Mouse (Mus musculus): ENCODE results near the gene Gpbp1l1. TPM values are rescaled to one million over a fixed set of nuclear protein-coding genes. Genes with fewer than 3 reads are reported as not detected.

The Gpbp1l1 gene
- total and polyA plus RNA-seq, 3 experiments: 18.6 to 101 (median 72.0) TPM

- no peak for DNase-seq
Observed at GRCm38 (mm10) chr4:116635197-116635596, 77.7 kb downstream of the Gpbp1l1 start.

- no peak for DNase-seq
Observed at GRCm38 (mm10) chr4:116638821-116639220, 81.4 kb downstream of the Gpbp1l1 start.

GRCm38 (mm10) chr4:116642071-116642470, 84.6 kb downstream of the Gpbp1l1 start:
- DNase-seq: no peak

Other genes starting within 250 kb of the Gpbp1l1 start
- 10 to 100 TPM; 39.5 to 45.9 TPM for gene Mast2, start 93.5 kb upstream of the Gpbp1l1 start, total RNA-seq (2021)
- gene Mast2, start 93.5 kb upstream of the Gpbp1l1 start, polyA plus RNA-seq (2012; rRNA removed): 88.7 and 94.1 TPM in 2 replicates
- 10 to 100 TPM in 1 of 2 experiments, 1 to 10 TPM in 1; 9.7 to 17.0 TPM for gene Ipp, start 50.1 kb upstream of the Gpbp1l1 start, total RNA-seq (2021)
- 0.48 and 0.51 TPM in 2 replicates for gene Ipp, start 50.1 kb upstream of the Gpbp1l1 start, polyA plus RNA-seq (2012; rRNA removed)
- 10 to 100 TPM; 23.5 to 24.4 TPM for gene Tmem69, start 1.7 kb upstream of the Gpbp1l1 start, total RNA-seq (2021)
- 2.0 and 2.1 TPM in 2 replicates for gene Tmem69, start 1.7 kb upstream of the Gpbp1l1 start, polyA plus RNA-seq (2012; rRNA removed)
- gene Ccdc17, start 39.0 kb downstream of the Gpbp1l1 start, total RNA-seq (2021): 10 to 100 TPM; 12.8 to 13.2 TPM
- gene Ccdc17, start 39.0 kb downstream of the Gpbp1l1 start, polyA plus RNA-seq (2012; rRNA removed): 9.1 and 9.8 TPM in 2 replicates
- 10 to 100 TPM; 22.3 to 23.0 TPM for gene Nasp, start 70.3 kb downstream of the Gpbp1l1 start, total RNA-seq (2021)
- gene Nasp, start 70.3 kb downstream of the Gpbp1l1 start, polyA plus RNA-seq (2012; rRNA removed): 1.3 and 1.9 TPM in 2 replicates
- gene Akr1a1, start 94.0 kb downstream of the Gpbp1l1 start, total RNA-seq (2021): 1,000 to 10,000 TPM in 1 of 2 experiments, 100 to 1,000 TPM in 1; 867 to 1,182 TPM
- 733 and 783 TPM in 2 replicates for gene Akr1a1, start 94.0 kb downstream of the Gpbp1l1 start, polyA plus RNA-seq (2012; rRNA removed)
- 100 to 1,000 TPM; 703 to 816 TPM for gene Prdx1, start 127.9 kb downstream of the Gpbp1l1 start, total RNA-seq (2021)
- gene Prdx1, start 127.9 kb downstream of the Gpbp1l1 start, polyA plus RNA-seq (2012; rRNA removed): 20.2 and 21.8 TPM in 2 replicates
- gene Mmachc, start 150.7 kb downstream of the Gpbp1l1 start, total RNA-seq (2021): 10 to 100 TPM; 36.1 to 43.5 TPM
- gene Mmachc, start 150.7 kb downstream of the Gpbp1l1 start, polyA plus RNA-seq (2012; rRNA removed): 12.2 and 16.5 TPM in 2 replicates
- 10 to 100 TPM; 19.0 to 20.3 TPM for gene Ccdc163, start 150.9 kb downstream of the Gpbp1l1 start, total RNA-seq (2021)
- gene Ccdc163, start 150.9 kb downstream of the Gpbp1l1 start, polyA plus RNA-seq (2012; rRNA removed): 20.8 and 21.7 TPM in 2 replicates
- 1 to 10 TPM; 3.4 to 5.4 TPM for gene Tesk2, start 163.3 kb downstream of the Gpbp1l1 start, total RNA-seq (2021)
- 2.4 and 2.5 TPM in 2 replicates for gene Tesk2, start 163.3 kb downstream of the Gpbp1l1 start, polyA plus RNA-seq (2012; rRNA removed)
- 10 to 100 TPM; 13.1 to 16.1 TPM for gene Toe1, start 250.0 kb downstream of the Gpbp1l1 start, total RNA-seq (2021)
- 14.2 and 14.3 TPM in 2 replicates for gene Toe1, start 250.0 kb downstream of the Gpbp1l1 start, polyA plus RNA-seq (2012; rRNA removed)

Data from adrenal gland, adult 2 months (tissue).